Mouse (Mus musculus) R1 (cell line): ENCODE data around the gene Gm8909.
A peak's percentile ranks its signal among the peaks of the same experiment; 100 is the strongest.
"Not testable (repeated sequence)": the region's sequence is repeated elsewhere in the genome, so short reads cannot be mapped to it uniquely, and the experiment has no call there.

Source experiments
- DNase-seq: peaks from one replicate; pipeline ENCODE4 v3.0.0-alpha.2; 2018; ENCODE audit warnings: low read depth, low spot score

Gm8909 gene

DNA sequence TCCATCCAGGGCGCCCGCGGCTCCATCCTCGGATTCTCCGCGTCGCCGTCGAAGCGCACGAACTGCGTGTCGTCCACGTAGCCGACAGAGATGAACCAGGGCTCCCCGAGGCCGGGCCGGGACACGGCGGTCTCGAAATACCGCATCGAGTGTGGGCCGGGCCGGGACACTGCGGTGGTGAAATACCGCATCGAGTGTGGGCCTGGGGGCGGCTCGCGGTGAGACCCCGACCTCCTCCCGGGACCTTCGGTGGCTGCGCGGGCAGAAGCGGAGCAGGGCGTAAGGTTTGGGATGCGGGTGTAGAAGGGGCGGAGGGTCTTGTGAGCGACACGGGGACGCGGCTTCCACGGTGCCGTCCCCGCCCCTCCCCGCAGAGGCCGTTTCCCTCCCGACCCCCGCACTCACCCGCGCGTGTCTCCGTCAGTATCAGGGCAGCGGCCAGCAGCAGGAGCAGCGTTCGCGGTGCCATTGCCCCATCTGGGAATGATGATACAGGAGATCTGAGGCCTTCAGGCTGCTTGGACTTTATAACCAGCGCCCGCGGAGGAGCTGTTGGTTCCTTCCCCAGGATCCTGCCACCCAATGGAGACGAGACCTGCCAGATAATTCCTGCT is at the start of gene Gm8909:
Gene Gm8909 (minus strand): TSS at position 499 of the 614 bp plus-strand sequence.
- no peak for DNase-seq

- no peak for DNase-seq
Observed at GRCm38 (mm10) chr17:36215586-36215985, 47.2 kb upstream of the Gm8909 start.

DNA sequence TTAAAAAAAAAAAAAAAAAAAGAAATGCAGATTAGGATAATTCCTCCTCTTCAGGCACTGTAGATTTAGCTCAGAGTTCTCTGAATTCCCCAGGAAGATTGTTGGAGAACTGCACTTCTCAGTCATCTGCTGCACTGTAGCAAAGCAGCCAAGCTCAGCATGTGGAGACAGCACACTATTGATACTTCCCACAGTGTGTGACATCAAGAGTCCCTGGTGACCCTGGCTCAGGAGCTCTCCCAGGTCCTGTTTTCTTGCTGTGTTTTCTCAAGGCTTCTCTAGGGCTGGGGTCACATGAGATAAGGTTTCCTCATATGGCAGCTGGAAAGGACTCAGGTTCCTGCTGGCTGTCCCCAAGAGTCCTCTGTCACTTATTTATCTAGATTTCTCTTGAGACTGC is 38.5 kb upstream of the Gm8909 start:
- DNase-seq = no peak

DNA sequence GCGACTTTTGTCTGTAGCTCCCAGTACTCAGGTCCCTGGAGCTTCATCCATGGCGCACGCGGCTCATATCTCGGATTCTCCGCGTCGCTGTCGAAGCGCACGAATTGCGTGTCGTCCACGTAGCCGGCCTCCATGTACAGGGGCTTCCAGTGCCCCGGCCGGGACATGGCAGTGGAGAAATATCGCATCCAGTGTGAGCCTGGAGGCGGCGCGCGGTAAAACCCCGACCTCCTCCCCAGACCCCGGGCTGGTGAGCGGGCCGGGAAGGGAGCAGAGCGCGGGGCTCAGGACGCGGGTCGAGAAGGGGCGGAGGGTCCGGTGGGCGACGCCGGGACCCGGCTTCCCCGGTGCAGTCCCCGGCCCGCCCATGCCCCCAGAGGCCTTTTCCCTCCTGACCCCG is 37.5 kb upstream of the Gm8909 start:
- no peak for DNase-seq

- no peak for DNase-seq
Observed at GRCm38 (mm10) chr17:36205456-36205855, 37.1 kb upstream of the Gm8909 start.

- DNase-seq = no peak
Observed at GRCm38 (mm10) chr17:36201851-36202250, 33.5 kb upstream of the Gm8909 start.

DNA sequence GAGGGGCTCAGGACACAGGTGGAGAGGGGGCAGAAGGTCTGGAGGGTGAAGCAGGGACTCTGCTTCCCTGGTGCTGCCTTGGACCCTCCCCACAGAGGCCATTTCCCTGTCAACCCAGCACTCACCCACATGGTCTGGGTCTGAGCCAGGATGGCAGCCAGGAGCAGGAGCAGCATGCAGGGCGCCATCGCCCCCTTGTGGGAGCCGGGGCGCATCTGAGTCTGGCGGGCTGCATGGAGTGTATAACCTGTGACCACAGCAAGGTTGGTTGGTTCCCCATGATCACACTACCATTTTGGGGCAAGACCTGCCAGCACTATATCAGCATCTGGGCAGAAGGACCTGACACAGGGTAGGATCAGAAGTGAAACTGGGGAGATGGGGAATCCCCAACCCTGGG is 30.0 kb upstream of the Gm8909 start:
- no peak for DNase-seq

DNA sequence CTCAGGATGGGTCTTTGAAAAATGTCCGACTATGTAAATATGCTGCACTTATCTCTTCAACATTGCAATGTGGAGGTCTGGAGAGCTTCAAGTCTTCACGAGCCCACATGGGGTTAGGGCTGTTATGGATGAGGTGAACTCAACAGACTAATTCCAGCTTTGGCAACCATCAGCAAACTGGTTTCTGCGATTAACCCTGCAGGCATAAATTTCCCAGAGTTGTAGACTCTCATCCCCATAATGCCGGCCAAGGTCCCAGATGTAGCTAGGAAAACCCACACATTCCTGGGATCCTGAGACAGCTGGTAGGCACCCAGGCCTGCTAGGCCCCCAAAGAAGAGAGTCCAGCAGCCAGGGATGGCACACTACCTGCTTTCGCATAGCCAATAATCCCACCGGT is 26.1 kb upstream of the Gm8909 start:
- DNase-seq = no peak

DNA sequence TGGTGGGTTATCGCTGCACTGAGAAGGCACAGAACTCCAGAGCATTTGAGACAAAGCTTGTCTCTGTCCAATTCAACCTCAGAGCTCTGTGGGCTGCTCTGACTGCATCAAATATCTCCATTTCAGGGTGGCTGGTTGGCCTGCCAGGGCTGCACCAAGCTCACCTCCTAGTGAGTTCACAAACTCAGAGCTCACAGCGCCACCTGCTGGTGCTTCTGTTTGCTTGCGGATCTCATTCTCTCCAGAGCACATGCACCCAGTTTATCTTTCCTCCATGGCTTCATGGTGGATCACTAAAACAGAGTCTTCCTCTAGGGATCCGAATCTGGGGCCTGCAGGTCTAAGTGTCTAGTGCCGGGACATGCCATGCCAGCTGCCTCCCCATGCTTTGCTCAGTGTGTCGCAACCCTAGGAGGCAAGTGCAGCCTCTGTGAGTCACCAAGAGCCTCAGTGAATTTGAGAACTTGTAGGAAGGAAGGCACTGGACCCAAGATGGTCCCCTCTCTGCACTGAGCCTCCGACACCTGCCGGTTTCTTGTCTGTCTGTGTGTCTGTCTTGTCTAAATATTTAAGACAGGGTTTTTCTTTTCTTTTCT is 25.3 kb upstream of the Gm8909 start:
- DNase-seq = no peak

- no peak for DNase-seq
Observed at GRCm38 (mm10) chr17:36192371-36192770, 24.0 kb upstream of the Gm8909 start.

- no peak for DNase-seq
Observed at GRCm38 (mm10) chr17:36190169-36190507, 21.8 kb upstream of the Gm8909 start, which contains the start of gene H2-T3. TSS of gene H2-T3 (minus strand) at chr17:36190287.

GRCm38 (mm10) chr17:36189491-36190168 is 21.3 kb upstream of the Gm8909 start:
- peak; percentile 22 for DNase-seq

GRCm38 (mm10) chr17:36187540-36187939 is 19.2 kb upstream of the Gm8909 start:
- DNase-seq = no peak

DNA sequence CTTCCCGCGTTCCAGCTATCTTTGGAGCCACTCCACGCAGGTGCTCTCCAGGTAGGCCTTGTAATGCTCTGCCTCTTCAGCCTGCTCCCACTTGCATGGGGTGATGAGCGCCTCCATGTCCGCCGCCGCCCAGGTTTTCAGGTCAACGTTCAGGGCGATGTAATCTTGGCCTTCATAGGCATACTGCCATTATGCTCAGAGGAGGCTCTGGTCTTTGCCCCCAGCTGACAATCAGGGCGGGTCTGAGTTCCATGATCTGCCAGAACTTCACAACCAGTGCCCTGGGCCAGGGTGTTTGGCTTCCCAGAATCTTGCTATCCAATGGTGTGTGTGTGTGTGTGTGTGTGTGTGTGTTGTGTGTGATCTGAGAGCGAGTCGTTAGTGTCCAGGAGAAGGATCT is 13.9 kb upstream of the Gm8909 start:
- DNase-seq = no peak

DNA sequence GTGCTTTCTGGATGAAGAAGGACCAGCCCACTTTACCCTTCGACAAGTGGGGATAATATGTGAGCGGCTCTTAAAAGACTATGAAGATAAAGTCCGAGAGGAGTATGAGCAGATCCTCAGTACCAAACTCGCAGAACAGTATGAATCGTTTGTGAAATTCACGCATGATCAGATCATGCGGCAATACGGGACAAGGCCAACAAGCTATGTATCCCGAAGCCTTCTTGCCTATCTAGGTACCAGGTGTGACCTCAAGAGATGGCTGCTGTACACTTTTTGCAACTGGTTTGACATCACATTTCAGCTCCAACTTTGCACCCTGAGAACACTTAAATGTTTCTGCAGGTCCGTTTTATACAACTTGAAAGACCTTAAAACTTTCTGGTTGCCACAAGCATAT is 11.1 kb upstream of the Gm8909 start:
- not testable (repeated sequence) for DNase-seq

DNA sequence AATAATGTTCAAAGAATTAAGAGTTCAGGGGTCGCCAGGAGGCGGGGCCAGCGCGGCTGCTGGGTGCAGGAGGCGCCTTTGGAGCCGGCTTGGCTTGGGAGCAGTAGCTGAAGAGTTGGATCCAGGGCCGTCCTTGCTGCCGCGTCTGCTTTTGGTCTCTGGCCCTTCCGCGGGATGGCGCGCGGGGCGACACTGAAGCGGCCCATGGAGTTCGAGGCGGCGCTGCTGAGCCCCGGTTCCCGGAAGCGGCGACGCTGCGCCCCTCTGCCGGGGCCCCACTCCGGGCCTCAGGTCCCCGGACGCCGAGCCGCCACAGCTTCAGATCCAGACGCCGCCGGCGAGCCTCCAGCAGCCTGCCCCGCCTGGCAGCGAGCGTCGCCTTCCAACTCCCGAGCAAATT is 10.6 kb upstream of the Gm8909 start:
- not testable (repeated sequence) for DNase-seq

GRCm38 (mm10) chr17:36176132-36176531 is 7.8 kb upstream of the Gm8909 start:
- DNase-seq = not testable (repeated sequence)

GRCm38 (mm10) chr17:36170287-36170814 is 2.0 kb upstream of the Gm8909 start:
- no peak for DNase-seq

DNA sequence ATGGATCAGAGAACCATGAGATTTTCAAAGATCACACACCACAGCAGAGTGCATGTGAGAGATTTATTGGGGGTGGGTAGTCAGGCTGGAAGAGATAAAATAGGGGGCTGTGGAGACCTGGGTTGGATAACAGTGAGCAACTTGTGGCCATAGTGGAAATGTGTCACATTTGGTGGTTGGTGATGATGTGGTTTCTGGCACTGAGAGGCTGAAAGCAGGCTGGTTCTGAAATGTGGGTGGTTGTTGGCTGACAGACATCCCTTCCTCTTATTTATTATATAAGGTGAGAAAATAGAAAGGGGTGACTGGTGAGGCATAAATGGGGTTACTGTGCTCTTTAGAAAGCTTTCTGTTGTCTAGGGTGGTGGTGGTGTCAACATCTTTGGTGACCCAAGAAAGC is 1.4 kb upstream of the Gm8909 start:
- DNase-seq = no peak

GRCm38 (mm10) chr17:36169094-36169493 is 757 bp upstream of the Gm8909 start:
- not testable (repeated sequence) for DNase-seq

DNA sequence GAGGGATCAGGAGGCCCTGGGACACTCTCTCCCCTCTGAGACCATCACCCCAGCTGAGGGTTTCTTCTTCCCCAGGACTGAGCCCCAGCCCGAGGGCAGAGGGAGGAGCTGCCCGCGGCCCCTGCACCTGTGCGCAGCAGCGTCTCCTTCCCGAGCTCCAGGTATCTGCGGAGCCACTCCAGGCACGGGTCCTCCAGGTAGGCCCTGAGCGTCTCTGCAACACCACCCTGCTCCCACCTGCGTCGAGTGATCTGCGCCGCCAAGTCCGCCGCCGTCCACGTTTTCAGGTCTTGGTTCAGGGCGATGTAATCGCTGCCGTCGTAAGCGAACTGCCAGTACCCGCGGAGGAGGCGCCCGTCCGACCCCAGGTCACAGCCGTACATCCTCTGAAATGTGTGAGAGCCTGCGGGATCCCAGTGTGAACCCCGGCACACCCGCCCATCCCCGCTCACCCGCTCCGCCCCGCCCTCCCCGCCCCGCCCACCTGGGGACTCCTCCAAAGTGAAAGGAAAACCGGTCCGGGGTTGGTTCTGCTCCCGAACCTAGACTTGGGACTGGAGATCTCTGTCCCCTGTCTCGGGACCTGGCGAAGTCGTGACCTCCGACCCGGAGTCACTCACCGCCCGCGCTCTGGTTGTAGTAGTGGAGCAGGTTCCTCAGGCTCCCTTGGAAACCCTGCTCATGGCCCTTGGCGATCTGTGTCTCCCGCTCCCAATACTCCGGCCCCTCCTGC is 865 bp downstream of the Gm8909 start:
- DNase-seq = no peak

- DNase-seq = not testable (repeated sequence)
Observed at GRCm38 (mm10) chr17:36166901-36167300, 1.4 kb downstream of the Gm8909 start.
